ENCODE assay signal across 12 mouse cellular contexts in genomic region chr11:113600526-113601245, GRCm38 (mm10). TPM values are rescaled to one million over a fixed set of nuclear protein-coding genes. Genes with fewer than 3 reads are reported as not detected.
DNase-seq lines count a peak whose midpoint lies in the region; ATAC-seq lines count a peak whose summit lies in the region.
"Had no signal": no experiment of that assay in that cellular context is flagged by ENCODE, and none has a peak within 500 bp of the region (broad histone marks: within the 10 kb centered on the region; RNA-seq: fewer than 3 reads in every experiment).

No protein-coding gene starts in this region.

- no peak for ATAC-seq in kidney, embryonic 15.5 days (replicated peaks; ENCODE audit: low FRiP score)
- ATAC-seq in hindbrain, embryonic 11.5 days (ENCODE audit: low FRiP score): 0 out of 2 replicates have a peak, but pooled peaks have one; percentile 38
- no peak for ATAC-seq in midbrain, embryonic 12.5 days (ENCODE audit: low FRiP score, low read depth)
- ATAC-seq in erythroblast, adult 5-6 weeks (replicated peaks; ENCODE audit: low FRiP score, poor library complexity, severe bottlenecking): no peak

- no peaks in the 10 kb centered on the region for H3K36me3 ChIP-seq in kidney, embryonic 15.5 days
- no peaks in the 10 kb centered on the region for H3K36me3 ChIP-seq in hindbrain, embryonic 11.5 days (ENCODE audit: control insufficient read depth, insufficient read depth, low read length)
- H3K36me3 ChIP-seq in midbrain, embryonic 12.5 days: no peaks in the 10 kb centered on the region
- H3K36me3 ChIP-seq: G1E had no signal

- DNase-seq in kidney, adult 11 months: peak; percentile 49
- peak; percentile 94 to 95 for DNase-seq in cerebellum, postnatal 10 days
- no peak for DNase-seq in hindbrain, embryonic 11.5 days (ENCODE audit: low spot score)
- DNase-seq in spleen, postnatal 4 days (ENCODE audit: low spot score in 2 of 2): no peak
- no peak for DNase-seq in gastrocnemius, postnatal 4 days (ENCODE audit: low spot score in 2 of 2)
- DNase-seq: lung, postnatal 4 days; thymus, adult 18-20 months had no signal

- H3K9me3 ChIP-seq in kidney, embryonic 15.5 days (replicated peaks): no peaks in the 10 kb centered on the region
- no peaks in the 10 kb centered on the region for H3K9me3 ChIP-seq in hindbrain, embryonic 11.5 days (ENCODE audit: control insufficient read depth, low read length)
- no peaks in the 10 kb centered on the region for H3K9me3 ChIP-seq in midbrain, embryonic 12.5 days

- H3K4me2 ChIP-seq in kidney, embryonic 15.5 days: no peak overlapping the region
- no peak overlapping the region for H3K4me2 ChIP-seq in hindbrain, embryonic 11.5 days (replicated peaks; ENCODE audit: low read depth, low read length)
- no peak overlapping the region for H3K4me2 ChIP-seq in midbrain, embryonic 12.5 days (replicated peaks)
- H3K4me2 ChIP-seq: liver, embryonic 11.5 days had no signal

- H3K9ac ChIP-seq in kidney, embryonic 15.5 days: no peak overlapping the region
- no peak overlapping the region for H3K9ac ChIP-seq in hindbrain, embryonic 11.5 days (ENCODE audit: low read depth, low read length)
- no peak overlapping the region for H3K9ac ChIP-seq in midbrain, embryonic 12.5 days (replicated peaks)

- H3K27me3 ChIP-seq in kidney, embryonic 15.5 days: no peaks in the 10 kb centered on the region
- no peaks in the 10 kb centered on the region for H3K27me3 ChIP-seq in hindbrain, embryonic 11.5 days (ENCODE audit: control insufficient read depth, insufficient read depth, low read length)
- peaks cover 8% of the 10 kb centered on the region; the same call in 1 of the 2 replicates for H3K27me3 ChIP-seq in midbrain, embryonic 12.5 days

- H3K27ac ChIP-seq in kidney, embryonic 15.5 days: no peak overlapping the region
- peak overlapping the region; percentile 52 for H3K27ac ChIP-seq in hindbrain, embryonic 11.5 days (ENCODE audit: low read depth, low read length)
- peak overlapping the region; percentile 66 for H3K27ac ChIP-seq in midbrain, embryonic 12.5 days (replicated peaks)

- 71% methylated on average over 18 of the region's 18 CpGs for WGBS in kidney, embryonic 15.5 days
- 72% methylated on average over 18 of the region's 18 CpGs for WGBS in hindbrain, embryonic 11.5 days
- WGBS in midbrain, embryonic 12.5 days: 83% methylated on average over 18 of the region's 18 CpGs

- 0 out of 2 replicates have a peak, but pooled peaks cover 10% of the 10 kb centered on the region for H3K4me1 ChIP-seq in kidney, embryonic 15.5 days
- no peaks in the 10 kb centered on the region; the same call in 1 of the 2 replicates for H3K4me1 ChIP-seq in hindbrain, embryonic 11.5 days (replicated peaks; ENCODE audit: control insufficient read depth, insufficient read depth, low read length)
- peaks cover 21% of the 10 kb centered on the region for H3K4me1 ChIP-seq in midbrain, embryonic 12.5 days

- no peak overlapping the region for H3K4me3 ChIP-seq in kidney, embryonic 15.5 days (replicated peaks)
- no peak overlapping the region for H3K4me3 ChIP-seq in hindbrain, embryonic 11.5 days (ENCODE audit: low read depth, low read length)
- H3K4me3 ChIP-seq in midbrain, embryonic 12.5 days: no peak overlapping the region

RNA-seq across cellular contexts. Expression of gene Sstr2, which starts 18.5 kb away (rescaled TPM):
- 0.51 and 1.1 TPM in 2 replicates for polyA plus RNA-seq in kidney, embryonic 15.5 days (2015; fragmentation: Nextera tagmentation; extraction: Ambion mirVana)
- 36.9 and 41.9 TPM in 2 replicates for polyA plus RNA-seq in hindbrain, embryonic 11.5 days (2014; fragmentation: Nextera tagmentation; extraction: Ambion mirVana)
- 11.8 and 13.0 TPM in 2 replicates for polyA plus RNA-seq in midbrain, embryonic 12.5 days (2016; fragmentation: Nextera tagmentation; extraction: Ambion mirVana)
- total RNA-seq in erythroblast, adult 5-6 weeks (2015; ENCODE audit: low replicate concordance): 0.63 TPM in 1 of 2 replicates, not detected in the other
- total RNA-seq in erythroblast, adult 5-6 weeks (2017; ENCODE audit: low replicate concordance): 0.56 TPM in 1 of 2 replicates, not detected in the other
- under 1 TPM in 1 of 2 experiments, not detected in 1; 0.13 TPM for total RNA-seq in gastrocnemius, postnatal 4 days (2021)
- polyA plus RNA-seq: G1E had no signal

RNA-seq across cellular contexts. Expression of gene Cog1, which starts 48.3 kb away (rescaled TPM):
- 23.6 and 25.6 TPM in 2 replicates for polyA plus RNA-seq in kidney, embryonic 15.5 days (2015; fragmentation: Nextera tagmentation; extraction: Ambion mirVana)
- polyA plus RNA-seq in hindbrain, embryonic 11.5 days (2014; fragmentation: Nextera tagmentation; extraction: Ambion mirVana): 37.6 and 37.8 TPM in 2 replicates
- 36.8 and 39.6 TPM in 2 replicates for polyA plus RNA-seq in midbrain, embryonic 12.5 days (2016; fragmentation: Nextera tagmentation; extraction: Ambion mirVana)
- total RNA-seq in erythroblast, adult 5-6 weeks (2015; ENCODE audit: low replicate concordance): 14.2 and 18.3 TPM in 2 replicates
- total RNA-seq in erythroblast, adult 5-6 weeks (2017; ENCODE audit: low replicate concordance): 11.7 and 12.7 TPM in 2 replicates
- total RNA-seq in gastrocnemius, postnatal 4 days (2021): 10 to 100 TPM; 23.0 to 26.6 TPM

RNA-seq across cellular contexts. Expression of gene Slc39a11, which starts 49.2 kb away (rescaled TPM):
- 22.0 and 22.2 TPM in 2 replicates for polyA plus RNA-seq in kidney, embryonic 15.5 days (2015; fragmentation: Nextera tagmentation; extraction: Ambion mirVana)
- polyA plus RNA-seq in hindbrain, embryonic 11.5 days (2014; fragmentation: Nextera tagmentation; extraction: Ambion mirVana): 20.1 and 20.4 TPM in 2 replicates
- polyA plus RNA-seq in midbrain, embryonic 12.5 days (2016; fragmentation: Nextera tagmentation; extraction: Ambion mirVana): 23.0 and 26.1 TPM in 2 replicates
- total RNA-seq in erythroblast, adult 5-6 weeks (2015; ENCODE audit: low replicate concordance): 6.3 and 13.6 TPM in 2 replicates
- total RNA-seq in erythroblast, adult 5-6 weeks (2017; ENCODE audit: low replicate concordance): 5.7 and 7.5 TPM in 2 replicates
- 1 to 10 TPM; 8.2 to 8.9 TPM for total RNA-seq in gastrocnemius, postnatal 4 days (2021)

Comparison
In these comparisons a context has a peak if more than half of its experiments do, and no peak if none do; other contexts are left out.
1. DNase-seq: peak in kidney, adult 11 months (single experiment) and cerebellum, postnatal 10 days (2 of 2); none in hindbrain, embryonic 11.5 days (single experiment), spleen, postnatal 4 days (0 of 2) and gastrocnemius, postnatal 4 days (0 of 2).